Mouse (Mus musculus) MEL (cell line): ENCODE measurements around the gene Rnf212.

Experiments
- CTCF ChIP-seq, 3 experiments: IDR thresholded peaks in 2 of 3; conservative IDR thresholded peaks in 1 of 3; 2 replicates each; pipeline ENCODE4 v1.5.1; 2011 to 2012; ENCODE audit warnings: low read length in 3 of 3, low read depth in 2 of 3, mild to moderate bottlenecking in 2 of 3, improper control_type of control experiment in 1 of 3, inconsistent platforms in 1 of 3, mixed read lengths in 1 of 3, moderate library complexity in 1 of 3; ENCODE audit not compliant: control insufficient read depth in 1 of 3, insufficient read depth in 1 of 3, poor library complexity in 1 of 3, severe bottlenecking in 1 of 3
- EP300 ChIP-seq, 2 experiments: IDR thresholded peaks; 2 replicates each; pipeline ENCODE4 v1.6.1; 2011; ENCODE audit warnings: improper control_type of control experiment in 2 of 2, low read length in 2 of 2, low read depth in 1 of 2, mild to moderate bottlenecking in 1 of 2
- GATA1 ChIP-seq: IDR thresholded peaks from 2 replicates; pipeline ENCODE4 v1.6.1; 2011; ENCODE audit warnings: low read depth, low read length, improper control_type of control experiment
- JUND ChIP-seq: IDR thresholded peaks from 2 replicates; pipeline ENCODE4 v1.6.1; 2011; ENCODE audit warnings: low read depth, mild to moderate bottlenecking, improper control_type of control experiment, low read length
- MAFK ChIP-seq: IDR thresholded peaks from 2 replicates; pipeline ENCODE4 v1.6.1; 2011; ENCODE audit warnings: low read depth, mild to moderate bottlenecking, low read length, improper control_type of control experiment, borderline replicate concordance
- POLR2A ChIP-seq, 2 experiments: IDR thresholded peaks; 2 replicates each; pipeline ENCODE4 v1.6.1; 2011 to 2012; ENCODE audit warnings: low read length in 2 of 2, mild to moderate bottlenecking in 2 of 2, control low read depth in 1 of 2, improper control_type of control experiment in 1 of 2, low read depth in 1 of 2, moderate library complexity in 1 of 2; ENCODE audit not compliant: control insufficient read depth in 1 of 2, insufficient read depth in 1 of 2, poor library complexity in 1 of 2
- SMC3 ChIP-seq: IDR thresholded peaks from 2 replicates; pipeline ENCODE4 v1.6.1; 2011; ENCODE audit warnings: low read depth, low read length, improper control_type of control experiment
- USF1 ChIP-seq: IDR thresholded peaks from 2 replicates; pipeline ENCODE4 v1.6.1; 2014; ENCODE audit warnings: low read depth, mild to moderate bottlenecking, inconsistent platforms, low read length, improper control_type of control experiment, moderate library complexity
- ZKSCAN1 ChIP-seq: IDR thresholded peaks from 2 replicates; pipeline ENCODE4 v1.6.1; 2012; ENCODE audit warnings: low read depth, mild to moderate bottlenecking, inconsistent platforms, low read length, improper control_type of control experiment, moderate library complexity

DNA sequence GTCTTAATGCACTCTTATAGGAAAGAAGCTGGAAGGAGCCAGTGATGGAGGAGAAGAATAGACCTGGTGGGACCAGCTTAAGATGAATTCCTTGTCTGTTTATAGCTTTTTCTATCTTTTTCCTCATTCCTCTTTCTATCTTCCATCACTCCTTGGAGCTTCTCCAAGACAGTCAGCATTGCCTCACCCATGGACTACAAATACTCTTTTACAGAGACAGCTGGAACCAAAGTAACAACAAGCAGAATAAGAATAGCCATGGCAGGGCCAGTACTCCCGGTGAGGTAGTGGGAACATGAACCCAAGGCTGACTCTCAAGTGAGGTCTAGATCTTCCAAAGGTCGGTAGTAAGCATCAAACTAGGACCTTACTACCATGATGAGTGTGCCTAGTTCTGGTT, 61.7 kb downstream of the Rnf212 start:
- TF ChIP-seq EP300 (IDR thresholded peaks at IDR 0.05; ENCODE audit: low read depth in 1 of 2, low read length in 2 of 2) (no peak), ZKSCAN1 (no peak), CTCF (IDR thresholded peaks at IDR 0.05 in 2 of 3, conservative IDR thresholded peaks at IDR 0.05 in 1 of 3; ENCODE audit: control insufficient read depth in 1 of 3, insufficient read depth in 1 of 3, low read depth in 2 of 3, low read length in 3 of 3, poor library complexity in 1 of 3, severe bottlenecking in 1 of 3) (no peak), MAFK (no peak), JUND (no peak), USF1 (no peak), POLR2A (IDR thresholded peaks at IDR 0.05; ENCODE audit: control insufficient read depth in 1 of 2, insufficient read depth in 1 of 2, low read depth in 1 of 2, low read length in 2 of 2, poor library complexity in 1 of 2) (no peak), SMC3 (no peak), GATA1 (no peak)
